Mouse (Mus musculus): ENCODE data around the gene Dnase2b. TPM values are rescaled to one million over a fixed set of nuclear protein-coding genes. Genes with fewer than 3 reads are reported as not detected.

Dnase2b gene
- not detected for total RNA-seq (2021)

- DNase-seq = no peak
Observed at GRCm38 (mm10) chr3:146615496-146615895, at the start of gene Dnase2b. TSS of gene Dnase2b (minus strand) at chr3:146615596.

- no peak for DNase-seq
Observed at GRCm38 (mm10) chr3:146661907-146662306, 46.5 kb upstream of the Dnase2b start.

- no peak for DNase-seq
Observed at GRCm38 (mm10) chr3:146661001-146661400, 45.6 kb upstream of the Dnase2b start.

GRCm38 (mm10) chr3:146659321-146659720 lies 43.9 kb upstream of the Dnase2b start:
- DNase-seq = no peak

DNA sequence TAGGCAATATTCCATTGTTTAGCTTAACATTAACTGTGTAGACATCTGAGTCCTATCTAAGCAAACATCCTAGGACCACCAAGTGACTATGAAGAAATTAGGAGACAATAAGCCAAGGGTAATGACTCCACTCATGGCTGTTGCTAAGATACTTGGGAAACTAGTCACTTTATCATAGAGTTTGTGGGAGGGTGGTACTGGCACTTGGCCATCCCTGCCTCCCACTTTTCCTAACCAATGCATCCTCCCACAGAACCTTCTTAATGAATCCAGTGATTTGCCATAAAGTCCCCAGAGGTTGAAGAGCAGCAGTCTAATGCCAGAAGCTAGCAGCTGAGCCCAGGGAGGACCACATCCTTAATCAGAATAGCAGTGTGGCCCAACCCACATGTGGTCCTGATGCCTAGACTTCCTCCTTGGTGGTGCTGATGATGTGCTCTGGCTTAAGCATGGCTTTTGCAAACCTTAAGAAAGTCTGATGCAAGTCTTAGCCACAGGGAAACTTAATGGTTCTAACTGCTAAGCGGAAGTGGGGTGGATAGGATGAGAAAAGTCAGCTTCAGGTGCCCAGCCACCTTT lies 42.8 kb upstream of the Dnase2b start:
- DNase-seq = no peak

- DNase-seq = no peak
Observed at GRCm38 (mm10) chr3:146657433-146657832, 42.0 kb upstream of the Dnase2b start.

GRCm38 (mm10) chr3:146655111-146655577 lies 39.7 kb upstream of the Dnase2b start:
- DNase-seq = no peak

- DNase-seq = no peak
Observed at GRCm38 (mm10) chr3:146653692-146654091, 38.3 kb upstream of the Dnase2b start.

DNA sequence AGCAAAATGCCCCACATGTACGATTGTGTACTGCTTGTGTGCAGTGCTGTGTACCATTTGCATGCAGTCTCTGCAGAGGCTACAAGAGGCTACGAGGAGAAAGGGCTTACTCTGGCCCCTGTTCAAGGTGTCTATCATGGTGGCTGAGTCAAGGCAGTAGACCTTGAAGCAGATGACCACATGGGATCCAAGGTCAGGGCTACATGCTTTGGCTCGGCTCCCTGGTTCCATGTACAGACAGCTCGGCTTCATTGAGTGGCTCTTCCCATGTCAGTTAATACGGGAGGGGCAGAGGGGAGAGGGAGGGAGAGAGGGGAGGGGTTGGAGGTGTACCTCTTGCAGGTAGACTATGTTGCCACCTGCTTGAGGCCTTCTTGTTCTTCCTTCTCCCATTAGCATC lies 37.0 kb upstream of the Dnase2b start:
- DNase-seq = no peak

DNA sequence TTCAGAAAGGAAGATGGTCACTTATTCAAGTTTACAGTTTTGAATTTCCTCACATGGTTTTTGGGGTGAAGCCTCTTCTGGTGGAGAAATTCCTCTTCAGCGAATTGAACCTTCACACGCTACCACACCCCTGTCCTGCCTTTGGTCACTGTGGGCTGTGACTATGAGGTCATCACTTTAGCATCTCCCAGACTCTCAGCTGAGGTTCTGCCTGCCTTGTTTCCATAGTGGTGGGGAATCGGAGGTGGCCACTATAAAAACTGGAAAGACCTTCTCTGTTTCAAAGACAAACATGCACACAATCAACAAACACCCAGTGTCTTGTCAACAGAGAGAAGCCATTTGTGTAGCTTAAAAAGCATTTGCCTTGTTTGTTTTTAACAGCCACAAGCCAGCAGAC lies 35.8 kb upstream of the Dnase2b start, which contains the start of gene 4930503B20Rik:
Gene 4930503B20Rik, minus strand, starts transcription at position 101 of the 400 bp plus-strand sequence.
- DNase-seq = no peak

DNA sequence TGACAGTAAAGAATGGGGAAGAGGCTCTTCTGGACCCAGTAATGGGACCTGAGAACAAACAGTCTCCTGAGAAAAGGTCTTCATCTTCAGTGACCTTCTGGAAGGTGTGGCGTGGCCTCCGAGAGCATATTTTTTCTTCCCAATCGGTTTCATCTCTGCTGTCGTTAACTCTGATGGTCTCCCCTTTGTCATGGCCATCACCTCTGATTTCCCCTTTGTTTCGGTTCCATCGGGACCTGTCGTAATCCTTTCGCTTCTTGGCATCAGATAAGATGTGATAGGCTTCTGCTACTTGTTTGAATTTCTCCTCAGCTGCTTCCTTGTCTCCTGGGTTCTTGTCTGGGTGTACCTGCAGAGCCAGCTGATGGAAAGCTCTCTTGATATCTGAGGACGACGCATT lies 35.3 kb upstream of the Dnase2b start:
- no peak for DNase-seq

DNA sequence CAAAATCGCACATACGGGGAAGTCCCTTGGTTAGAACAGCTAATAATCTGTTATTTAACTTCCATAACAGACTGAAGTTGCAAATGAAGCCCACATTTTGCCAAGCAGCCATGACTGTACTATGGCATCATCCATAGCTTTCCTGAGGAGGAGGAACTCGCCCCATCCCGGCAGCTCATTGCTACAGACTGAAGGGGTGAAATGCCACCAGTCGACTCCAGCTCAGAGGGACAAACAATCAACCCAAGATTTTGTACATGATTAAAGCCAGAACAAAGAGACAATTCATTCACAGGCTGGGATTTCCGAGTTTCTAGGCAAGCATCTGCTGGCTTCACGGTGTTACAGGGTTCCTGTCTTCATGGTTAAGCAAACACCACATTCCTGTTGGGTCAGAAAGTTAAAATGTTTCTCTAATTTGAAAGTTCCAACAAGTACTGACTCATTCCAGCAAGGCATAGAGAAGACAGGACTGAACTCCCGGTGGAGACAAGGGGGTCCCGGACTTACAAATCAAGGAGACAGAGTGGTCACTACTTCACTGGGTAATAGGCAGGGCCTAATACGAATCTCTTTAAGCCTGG lies 34.0 kb upstream of the Dnase2b start:
- no peak for DNase-seq

DNA sequence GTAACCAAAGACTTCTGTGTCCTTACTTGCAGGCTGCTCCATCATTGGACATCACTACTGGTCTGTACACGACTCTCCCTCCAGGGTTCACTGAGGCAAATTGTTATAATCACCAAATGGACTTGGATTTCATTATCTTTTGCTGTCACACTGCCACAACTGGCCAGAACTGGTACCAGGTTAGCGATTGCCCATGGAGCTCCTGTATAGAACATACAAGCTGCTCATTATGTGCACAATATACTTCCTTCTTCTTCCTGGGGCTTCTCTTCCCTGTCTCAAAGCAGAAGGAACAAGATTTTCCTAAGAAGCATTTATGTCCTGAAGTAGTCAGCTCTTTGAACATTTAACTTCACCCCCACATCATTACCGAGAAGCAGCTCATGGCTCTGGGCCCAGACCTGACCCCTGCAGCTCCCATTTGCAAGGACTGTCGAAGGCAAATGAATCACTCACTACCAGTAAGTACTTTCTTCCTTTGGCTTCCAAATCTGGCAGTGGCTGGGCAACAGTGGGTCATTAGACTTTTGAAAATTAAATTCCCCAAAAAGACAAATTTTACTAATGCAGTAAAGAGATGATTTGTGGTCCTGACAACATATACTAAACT lies 26.5 kb upstream of the Dnase2b start:
- DNase-seq = no peak

- no peak for DNase-seq
Observed at GRCm38 (mm10) chr3:146632506-146632905, 17.1 kb upstream of the Dnase2b start.

DNA sequence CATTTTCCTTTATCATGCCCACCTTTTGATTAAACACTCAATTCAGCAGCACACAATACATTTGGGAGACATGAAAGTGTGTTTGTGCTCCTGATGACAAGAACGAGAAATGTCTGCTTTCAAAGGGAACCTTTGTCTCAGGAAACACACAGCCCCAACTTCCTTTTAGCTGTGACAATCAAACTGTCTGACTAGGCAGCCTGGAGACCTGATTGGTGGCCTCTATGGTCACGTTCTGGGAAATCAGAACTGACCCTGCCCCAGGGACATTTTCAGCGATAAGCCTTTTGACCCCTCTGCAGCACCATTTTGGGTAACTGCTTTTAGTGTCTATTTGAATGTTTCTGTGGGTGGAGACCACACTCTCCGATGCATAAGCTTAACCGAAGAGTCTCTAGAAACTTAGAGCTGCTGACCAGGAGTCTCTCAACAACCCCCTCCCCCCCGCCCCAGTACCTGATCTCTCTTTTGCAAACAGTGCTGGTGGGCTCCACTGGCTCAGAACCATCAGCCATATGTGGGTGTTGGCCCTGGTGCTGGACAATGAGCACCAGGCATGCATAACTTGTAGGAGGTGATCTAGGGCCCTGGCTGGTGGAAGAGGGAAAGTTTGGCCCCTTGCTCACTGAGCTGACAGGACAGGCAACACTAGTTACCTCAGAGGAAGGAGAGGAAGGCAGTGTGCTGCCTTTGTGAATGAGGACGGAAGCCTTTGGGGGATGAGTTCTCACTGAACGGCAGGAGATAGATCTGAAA lies 13.0 kb upstream of the Dnase2b start:
- no peak for DNase-seq

DNA sequence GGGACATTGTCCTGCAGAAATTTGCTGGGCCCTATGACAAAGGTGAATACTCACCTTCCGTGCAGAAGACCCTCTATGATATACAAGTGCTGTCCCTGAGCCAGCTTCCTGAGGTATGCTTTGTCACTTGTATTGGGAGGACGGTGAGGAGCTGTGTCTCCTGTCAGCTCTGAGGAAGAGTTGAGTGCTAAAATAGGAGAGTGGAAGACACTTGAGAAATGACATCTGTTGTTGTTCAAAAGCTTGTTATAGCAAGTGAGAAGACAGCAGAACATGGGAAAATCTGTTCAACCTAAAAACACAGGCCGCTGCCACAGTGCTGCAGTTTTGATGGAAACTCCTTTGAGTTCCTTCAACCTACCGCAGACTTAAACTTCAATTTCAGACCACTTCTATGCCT lies 10.4 kb upstream of the Dnase2b start:
- no peak for DNase-seq

DNA sequence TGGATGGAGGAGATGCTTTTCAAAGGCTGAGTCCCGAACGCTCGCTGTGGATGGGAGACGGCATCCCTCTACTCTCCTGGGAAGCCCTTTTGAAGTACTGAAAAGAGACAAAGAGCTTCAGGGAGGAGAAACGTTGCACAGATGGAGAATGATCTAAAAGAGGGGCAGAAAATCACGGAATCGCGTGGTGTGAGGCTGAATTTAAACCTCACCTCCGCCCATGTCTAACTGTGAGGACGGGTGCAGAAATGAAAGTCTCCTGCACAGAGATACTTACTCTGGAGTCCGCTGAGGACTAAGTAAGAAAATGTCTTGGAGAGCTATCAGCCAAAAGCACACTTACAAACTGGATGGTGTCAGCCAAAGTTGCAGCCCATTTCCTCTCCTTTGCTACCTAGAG lies 6.6 kb upstream of the Dnase2b start:
- no peak for DNase-seq

- DNase-seq = peak; percentile 56 to 66
Observed at GRCm38 (mm10) chr3:146620555-146621249, 5.3 kb upstream of the Dnase2b start.

DNA sequence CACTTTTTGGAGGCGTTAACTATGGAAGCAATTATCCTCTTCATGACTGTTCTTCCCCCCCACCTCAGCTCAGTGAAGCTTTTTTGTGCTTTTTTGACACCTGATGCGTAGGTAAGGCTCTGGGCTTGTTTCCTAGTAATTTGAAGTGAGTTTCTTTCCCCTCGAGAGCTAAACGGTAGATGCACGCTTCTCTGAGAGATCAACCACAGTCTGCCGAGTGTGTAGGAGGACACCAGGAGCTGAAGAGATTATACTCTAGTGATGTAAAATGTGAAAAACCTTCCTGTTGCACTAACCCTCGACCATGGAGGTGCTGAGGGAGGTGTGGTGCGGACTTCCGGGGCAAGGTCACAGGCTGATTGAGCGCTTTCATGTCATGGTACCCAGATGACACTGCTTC lies 4.7 kb upstream of the Dnase2b start:
- no peak for DNase-seq

- DNase-seq = no peak
Observed at GRCm38 (mm10) chr3:146618357-146618756, 3.0 kb upstream of the Dnase2b start.

- no peak for DNase-seq
Observed at GRCm38 (mm10) chr3:146617946-146618345, 2.5 kb upstream of the Dnase2b start.

DNA sequence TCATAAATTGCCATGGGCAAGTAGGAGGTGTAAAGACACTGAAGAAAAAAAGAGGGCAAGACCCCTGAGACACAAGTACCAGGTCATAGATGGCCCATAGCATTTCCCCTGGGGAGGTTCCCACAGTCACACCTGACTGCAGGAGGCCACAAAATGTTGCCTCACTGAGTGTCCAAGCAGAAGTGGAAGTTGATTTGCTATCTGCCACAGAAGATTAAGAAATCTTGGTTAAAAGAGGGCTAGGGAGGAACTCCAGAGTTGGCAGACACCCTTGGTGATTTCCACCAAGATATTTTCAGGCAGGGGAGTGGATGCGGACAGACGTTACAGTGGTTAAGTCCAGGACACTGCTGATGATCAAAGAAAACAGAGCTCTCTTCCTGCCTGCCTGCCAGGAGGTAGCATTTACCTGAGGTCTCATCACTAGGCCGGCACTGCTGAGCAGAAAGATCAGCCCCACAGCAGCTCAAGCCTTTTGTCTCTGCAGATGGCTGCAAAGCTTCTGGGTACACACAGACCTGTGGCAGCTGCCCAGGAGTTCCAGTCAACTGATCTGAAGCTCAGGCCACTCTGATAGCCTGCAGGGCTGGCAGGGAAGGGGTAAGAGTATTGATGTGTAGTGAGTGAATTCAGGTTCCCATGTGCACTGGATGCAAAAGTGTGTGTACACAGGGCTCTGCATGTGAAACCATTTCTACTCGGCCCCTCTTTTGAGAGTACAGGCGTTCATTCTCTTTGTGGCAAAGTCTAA lies 1.3 kb upstream of the Dnase2b start:
- DNase-seq = no peak

Data from layer of hippocampus, postnatal 36 days (tissue).